Mouse (Mus musculus): Measurements from ENCODE around the gene Gimap4.

Gimap4 gene

GRCm38 (mm10) chr6:48740501-48741169 lies 56.3 kb downstream of the Gimap4 start:
- in situ Hi-C loops (cut with MboI; ENCODE audit: unreplicated experiment in 2 of 2) = no loop called here

DNA sequence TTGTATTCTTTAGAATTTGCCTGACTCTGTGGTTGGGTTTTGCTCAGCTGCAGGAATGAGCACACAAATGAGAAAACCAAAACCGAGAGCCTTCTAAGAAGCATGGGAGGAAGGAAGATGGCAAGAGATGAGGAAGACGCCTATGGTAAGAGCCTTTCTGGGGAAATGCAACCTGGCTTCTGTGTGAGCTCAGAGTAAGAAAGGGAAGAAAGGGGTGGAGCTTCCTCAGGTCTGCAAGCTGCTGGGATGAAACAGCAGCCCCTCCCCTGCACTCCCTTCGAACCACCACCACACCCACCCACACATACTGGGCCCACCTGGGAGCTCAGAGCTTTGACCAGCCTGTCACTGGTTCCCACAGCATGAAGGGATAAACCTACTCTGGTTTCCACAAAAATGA lies 56.9 kb downstream of the Gimap4 start:
- in situ Hi-C loops (cut with MboI; ENCODE audit: unreplicated experiment in 2 of 2) = no loop called here

All from v-Abl transformed pro-B cells (cell line).